ENCODE assay signal across 8 mouse cellular contexts in the genomic region with DNA sequence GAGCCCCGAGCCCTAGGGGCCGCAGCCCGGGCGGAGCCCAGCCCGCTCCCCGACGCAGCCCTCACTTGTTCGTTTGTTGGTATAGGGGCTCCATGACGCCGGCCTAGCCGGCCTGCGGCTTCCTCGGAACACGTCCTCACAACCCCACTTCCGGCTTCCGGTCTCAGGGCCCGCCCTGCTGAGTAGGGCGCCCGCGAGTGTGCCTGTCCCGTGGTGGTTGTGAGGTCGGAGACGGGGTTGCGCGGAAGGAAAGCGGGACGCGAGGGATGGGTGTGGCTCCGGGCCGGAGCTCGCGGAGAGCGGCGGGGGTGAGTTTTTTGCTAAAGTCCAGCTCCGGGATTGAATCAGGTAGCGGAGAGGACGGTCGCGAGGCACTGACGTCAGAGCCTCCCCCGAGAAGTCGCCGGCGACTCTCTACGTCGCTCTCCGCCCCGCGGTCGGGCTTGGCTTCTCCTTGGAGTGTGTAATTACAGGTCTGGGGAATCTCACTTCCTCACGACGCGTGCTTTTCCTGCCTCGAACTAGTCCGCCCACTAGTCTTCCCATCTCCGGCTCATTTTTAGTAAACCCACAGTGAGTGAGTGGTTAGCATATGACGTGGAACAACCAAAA. TPM values are rescaled to one million over a fixed set of nuclear protein-coding genes. Genes with fewer than 3 reads are reported as not detected.
DNase-seq lines count a peak whose midpoint lies in the region; ATAC-seq and TF ChIP-seq lines count a peak whose summit lies in the region.

Gene Gosr2 (minus strand): TSS at position 334 of the 612 bp plus-strand sequence.

- peak within 1 kb of the TSS; percentile 98 for H3K4me3 ChIP-seq in forebrain, embryonic 15.5 days
- H3K4me3 ChIP-seq in lung, adult 2 months (replicated peaks; ENCODE audit: extremely low read depth, low read depth, low read length): peak within 1 kb of the TSS; percentile 90

- no peaks in the 10 kb centered on the region for H3K36me3 ChIP-seq in forebrain, embryonic 15.5 days

- peaks cover 17% of the 10 kb centered on the region for H3K4me1 ChIP-seq in forebrain, embryonic 15.5 days
- H3K4me1 ChIP-seq in lung, adult 2 months (ENCODE audit: control insufficient read depth, insufficient read depth, low read length): peaks cover 5% of the 10 kb centered on the region; the same call in 1 of the 2 replicates

- under 1% methylated on average over 57 of the region's 57 CpGs for WGBS in forebrain, embryonic 15.5 days
- WGBS in lung, adult 2 months: under 1% methylated on average over 57 of the region's 57 CpGs

- no peaks in the 10 kb centered on the region for H3K9me3 ChIP-seq in forebrain, embryonic 15.5 days

- H3K9ac ChIP-seq in forebrain, embryonic 15.5 days (replicated peaks): peak within 1 kb of the TSS; percentile 88

- peak within 1 kb of the TSS; percentile 70 for H3K4me2 ChIP-seq in forebrain, embryonic 15.5 days (replicated peaks)

- intact Hi-C loops in heart, postnatal 25 days (cut with DNase I): loop anchor here (5.0 kb wide), 1 partner anchor 60 kb away; no protein-coding TSS in a partner anchor

- no peaks in the 10 kb centered on the region for H3K27me3 ChIP-seq in forebrain, embryonic 15.5 days

- TF ChIP-seq CTCF in lung, adult 2 months (IDR thresholded peaks at IDR 0.05; ENCODE audit: insufficient read depth, low read length): no peak

- peak; percentile 86; the same call in 1 of the 2 replicates for TF ChIP-seq POLR2A in lung, adult 2 months (IDR thresholded peaks at IDR 0.05; ENCODE audit: borderline replicate concordance, extremely low read depth, low read depth, low read length)

- ATAC-seq in forebrain, embryonic 15.5 days (replicated peaks): peak; percentile 98
- ATAC-seq in neutrophil, adult 5-6 weeks (ENCODE audit: extremely low read depth, insufficient number of reproducible peaks, low FRiP score, poor library complexity, severe bottlenecking): peak; percentile 89

- DNase-seq in ES-CJ7 (ENCODE audit: low read depth, low spot score): peak; percentile 87
- DNase-seq in cerebellum, adult 11 months: peak; percentile 82
- peak; percentile 85 for DNase-seq in heart, postnatal 25 days (ENCODE audit: low spot score)
- peak; percentile 83 to 94 for DNase-seq in layer of hippocampus, adult 18-20 months (ENCODE audit: low spot score in 2 of 2)
- DNase-seq in lung, adult 2 months: peak; percentile 91
- peak; percentile 85 to 86 for DNase-seq in thymus, adult 18-20 months

- H3K27ac ChIP-seq in forebrain, embryonic 15.5 days (replicated peaks): peak within 1 kb of the TSS; percentile 97

RNA-seq across cellular contexts. Expression of gene Gosr2, which starts in this region (rescaled TPM):
- 103 TPM in 2 replicates for polyA plus RNA-seq in forebrain, embryonic 15.5 days (2015; fragmentation: Nextera tagmentation; extraction: Ambion mirVana)
- total RNA-seq in heart, postnatal 25 days (2021): 10 to 100 TPM; 39.2 to 39.3 TPM
- total RNA-seq in layer of hippocampus, adult 18-20 months (2021): 10 to 100 TPM; 67.2 to 67.8 TPM
- polyA plus RNA-seq in lung, adult 2 months (2012; rRNA removed): 60.4 and 78.2 TPM in 2 replicates
- total RNA-seq in neutrophil, adult 5-6 weeks (2017): 43.5 and 51.4 TPM in 2 replicates

Comparison
In these comparisons a context has a peak if more than half of its experiments do, and no peak if none do; other contexts are left out.
1. Peak in every context shown above with its lines: DNase-seq, ATAC-seq, H3K4me3 ChIP-seq and H3K27ac ChIP-seq.